Mouse (Mus musculus): ENCODE measurements around the gene Hal. TPM values are rescaled to one million over a fixed set of nuclear protein-coding genes. Genes with fewer than 3 reads are reported as not detected.

Gene Hal
- polyA plus RNA-seq, 1 experiment from 2014 or later = not detected

GRCm38 (mm10) chr10:93460106-93460505 lies 28.5 kb upstream of the Hal start:
- peaks cover 28% of the 10 kb centered on the region; the same call in 1 of the 2 replicates for H3K36me3 ChIP-seq (ENCODE audit: insufficient read depth, low read length)
- H3K4me1 ChIP-seq (replicated peaks; ENCODE audit: insufficient read depth, low read length) = peaks cover 4% of the 10 kb centered on the region; the same call in 1 of the 2 replicates
- no peak overlapping the region for H3K27ac ChIP-seq
- ATAC-seq (replicated peaks; ENCODE audit: low FRiP score, low read depth) = no peak
- 84% methylated on average over 11 of the region's 11 CpGs for WGBS
- TF ChIP-seq CTCF (IDR thresholded peaks at IDR 0.05; ENCODE audit: low read depth) = no peak
- H3K4me3 ChIP-seq (replicated peaks; ENCODE audit: low read depth, low read length) = no peak overlapping the region
- no peaks in the 10 kb centered on the region for H3K27me3 ChIP-seq (ENCODE audit: insufficient read depth, low read length)
- H3K9me3 ChIP-seq (replicated peaks; ENCODE audit: low read length) = no peaks in the 10 kb centered on the region
- DNase-seq (ENCODE audit: low spot score) = no peak
- no peak overlapping the region for H3K4me2 ChIP-seq (ENCODE audit: low read length)
- no peak overlapping the region for H3K9ac ChIP-seq (ENCODE audit: low read depth, low read length)

- no peak for TF ChIP-seq CTCF (IDR thresholded peaks at IDR 0.05; ENCODE audit: low read depth)
- no peak for DNase-seq (ENCODE audit: low spot score)
- no peaks in the 10 kb centered on the region for H3K9me3 ChIP-seq (replicated peaks; ENCODE audit: low read length)
- H3K4me3 ChIP-seq (replicated peaks; ENCODE audit: low read depth, low read length) = no peak overlapping the region
- H3K36me3 ChIP-seq (ENCODE audit: insufficient read depth, low read length) = peaks cover 46% of the 10 kb centered on the region; the same call in 1 of the 2 replicates
- no peaks in the 10 kb centered on the region for H3K27me3 ChIP-seq (ENCODE audit: insufficient read depth, low read length)
- no peak overlapping the region for H3K4me2 ChIP-seq (ENCODE audit: low read length)
- no peak for ATAC-seq (replicated peaks; ENCODE audit: low FRiP score, low read depth)
- no peaks in the 10 kb centered on the region for H3K4me1 ChIP-seq (replicated peaks; ENCODE audit: insufficient read depth, low read length)
- no peak overlapping the region for H3K9ac ChIP-seq (ENCODE audit: low read depth, low read length)
- H3K27ac ChIP-seq = no peak overlapping the region
- whole genome bisulfite sequencing = 88% methylated on average over 7 of the region's 7 CpGs
These were observed 25.7 kb upstream of the Hal start for GRCm38 (mm10) chr10:93462692-93463382.

- DNase-seq (ENCODE audit: low spot score) = no peak
- Histone ChIP-seq H3K4me3 (replicated peaks; ENCODE audit: low read depth, low read length) (no peak overlapping the region), H3K27me3 (ENCODE audit: insufficient read depth, low read length) (no peaks in the 10 kb centered on the region), H3K27ac (no peak overlapping the region), H3K4me2 (ENCODE audit: low read length) (no peak overlapping the region), H3K36me3 (ENCODE audit: insufficient read depth, low read length) (peaks cover 47% of the 10 kb centered on the region; the same call in 1 of the 2 replicates), H3K9ac (ENCODE audit: low read depth, low read length) (no peak overlapping the region), H3K9me3 (replicated peaks; ENCODE audit: low read length) (no peaks in the 10 kb centered on the region), H3K4me1 (replicated peaks; ENCODE audit: insufficient read depth, low read length) (no peaks in the 10 kb centered on the region)
- 91% methylated on average over 13 of the region's 13 CpGs for WGBS
- no peak for TF ChIP-seq CTCF (IDR thresholded peaks at IDR 0.05; ENCODE audit: low read depth)
- no peak for ATAC-seq (replicated peaks; ENCODE audit: low FRiP score, low read depth)
These were observed 25.0 kb upstream of the Hal start for GRCm38 (mm10) chr10:93463611-93464010.

- no peaks in the 10 kb centered on the region for H3K27me3 ChIP-seq (ENCODE audit: insufficient read depth, low read length)
- no peak overlapping the region for H3K4me2 ChIP-seq (ENCODE audit: low read length)
- DNase-seq (ENCODE audit: low spot score) (no peak), ATAC-seq (replicated peaks; ENCODE audit: low FRiP score, low read depth) (no peak)
- peaks cover 47% of the 10 kb centered on the region for H3K36me3 ChIP-seq (ENCODE audit: insufficient read depth, low read length)
- H3K4me3 ChIP-seq (replicated peaks; ENCODE audit: low read depth, low read length) = no peak overlapping the region
- WGBS = 86% methylated on average over 4 of the region's 4 CpGs
- no peak overlapping the region for H3K9ac ChIP-seq (ENCODE audit: low read depth, low read length)
- no peak for TF ChIP-seq CTCF (IDR thresholded peaks at IDR 0.05; ENCODE audit: low read depth)
- no peak overlapping the region for H3K27ac ChIP-seq
- no peaks in the 10 kb centered on the region for H3K4me1 ChIP-seq (replicated peaks; ENCODE audit: insufficient read depth, low read length)
- H3K9me3 ChIP-seq (replicated peaks; ENCODE audit: low read length) = no peaks in the 10 kb centered on the region
These were observed 21.3 kb upstream of the Hal start for GRCm38 (mm10) chr10:93467259-93467658.

- no peak for DNase-seq (ENCODE audit: low spot score)
- Histone ChIP-seq H3K4me3 (replicated peaks; ENCODE audit: low read depth, low read length) (no peak overlapping the region), H3K4me2 (ENCODE audit: low read length) (no peak overlapping the region), H3K27ac (no peak overlapping the region), H3K9ac (ENCODE audit: low read depth, low read length) (no peak overlapping the region), H3K4me1 (replicated peaks; ENCODE audit: insufficient read depth, low read length) (no peaks in the 10 kb centered on the region), H3K27me3 (ENCODE audit: insufficient read depth, low read length) (no peaks in the 10 kb centered on the region), H3K9me3 (replicated peaks; ENCODE audit: low read length) (no peaks in the 10 kb centered on the region), H3K36me3 (ENCODE audit: insufficient read depth, low read length) (peaks cover 47% of the 10 kb centered on the region)
- WGBS = 95% methylated on average over 3 of the region's 3 CpGs
- TF ChIP-seq CTCF (IDR thresholded peaks at IDR 0.05; ENCODE audit: low read depth) = no peak
- no peak for ATAC-seq (replicated peaks; ENCODE audit: low FRiP score, low read depth)
These were observed 20.8 kb upstream of the Hal start for GRCm38 (mm10) chr10:93467791-93468190.

- DNase-seq (ENCODE audit: low spot score) = peak; percentile 90
These were observed 17.2 kb upstream of the Hal start for GRCm38 (mm10) chr10:93471415-93471814.

More at GRCm38 (mm10) chr10:93471415-93471814, 17.2 kb upstream of the Hal start:
- Histone ChIP-seq H3K4me2 (ENCODE audit: low read length) (no peak overlapping the region), H3K27ac (no peak overlapping the region), H3K9me3 (replicated peaks; ENCODE audit: low read length) (no peaks in the 10 kb centered on the region), H3K4me1 (replicated peaks; ENCODE audit: insufficient read depth, low read length) (no peaks in the 10 kb centered on the region), H3K9ac (ENCODE audit: low read depth, low read length) (no peak overlapping the region), H3K27me3 (ENCODE audit: insufficient read depth, low read length) (no peaks in the 10 kb centered on the region), H3K36me3 (ENCODE audit: insufficient read depth, low read length) (peaks cover 58% of the 10 kb centered on the region), H3K4me3 (replicated peaks; ENCODE audit: low read depth, low read length) (no peak overlapping the region)
- 48% methylated on average over 11 of the region's 11 CpGs for WGBS
- peak; percentile 95 for TF ChIP-seq CTCF (IDR thresholded peaks at IDR 0.05; ENCODE audit: low read depth)
- ATAC-seq (replicated peaks; ENCODE audit: low FRiP score, low read depth) = peak; percentile 43; the same call in 1 of the 2 replicates
